Mouse (Mus musculus): ENCODE results near the gene Pacsin3. TPM values are rescaled to one million over a fixed set of nuclear protein-coding genes. Genes with fewer than 3 reads are reported as not detected.
A peak's percentile ranks its signal among the peaks of the same experiment; 100 is the strongest.
"Not testable (repeated sequence)": the region's sequence is repeated elsewhere in the genome, so short reads cannot be mapped to it uniquely, and the experiment has no call there.

Pacsin3 gene
- total RNA-seq (2017) = 0.35 and 3.0 TPM in 2 replicates

DNA sequence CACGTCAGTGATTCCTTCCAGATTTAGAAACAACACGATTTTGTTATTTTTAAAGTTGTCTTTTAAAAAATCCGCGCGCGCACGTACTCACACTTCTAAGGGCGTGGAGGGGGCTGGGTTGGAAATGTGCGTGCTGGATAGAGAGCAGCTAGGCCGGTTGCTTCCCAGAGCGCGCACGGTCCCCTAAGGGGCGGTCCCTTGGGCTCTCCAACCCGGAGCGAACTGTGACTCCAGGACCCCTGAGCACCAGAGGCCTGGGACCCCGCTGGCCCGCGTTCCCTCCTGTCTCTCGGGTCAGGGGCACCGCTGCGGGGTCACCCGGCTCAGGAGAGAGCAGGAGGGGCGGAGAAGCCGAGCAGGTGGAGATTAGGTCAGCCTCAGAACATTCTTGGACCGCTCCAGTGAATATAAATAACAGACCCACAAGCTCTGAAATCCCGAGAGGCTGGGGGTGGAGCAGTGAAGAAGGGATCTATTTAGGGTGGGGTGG is at the start of gene Pacsin3:
Gene Pacsin3, plus strand, starts transcription at position 294 of the 490 bp plus-strand sequence.
- ATAC-seq (replicated peaks in 1 of 2; ENCODE audit: insufficient read depth in 1 of 2, low FRiP score in 2 of 2, low TSS enrichment in 1 of 2, low read depth in 1 of 2, poor library complexity in 2 of 2, severe bottlenecking in 2 of 2) = no peak

DNA sequence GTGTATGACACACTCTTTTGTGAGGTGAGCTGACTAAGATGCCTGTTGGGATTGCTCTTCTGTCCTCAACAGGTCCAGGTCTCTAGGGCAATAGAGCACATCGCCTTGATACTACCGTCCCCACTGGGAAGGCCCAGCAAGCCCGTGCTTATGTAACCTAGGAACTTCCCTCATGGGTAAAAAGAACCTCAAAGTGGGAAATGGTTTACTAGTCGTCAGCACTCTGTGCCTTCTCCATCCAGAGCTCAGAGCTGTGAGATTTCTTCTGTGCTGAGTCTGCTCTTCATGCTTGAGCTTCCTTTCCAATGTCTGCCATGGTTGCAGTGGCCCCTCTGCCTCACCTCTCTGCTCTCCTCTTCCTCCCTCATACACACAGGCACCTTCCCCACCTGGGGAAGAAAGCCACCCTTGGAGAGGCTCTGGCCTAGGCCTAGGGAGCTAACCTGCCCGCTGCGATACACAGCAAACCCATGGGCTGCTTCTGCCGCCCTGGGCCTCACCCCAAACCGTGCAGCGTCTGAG is 49.4 kb upstream of the Pacsin3 start:
- no peak for ATAC-seq (replicated peaks in 1 of 2; ENCODE audit: insufficient read depth in 1 of 2, low FRiP score in 2 of 2, low TSS enrichment in 1 of 2, low read depth in 1 of 2, poor library complexity in 2 of 2, severe bottlenecking in 2 of 2)

DNA sequence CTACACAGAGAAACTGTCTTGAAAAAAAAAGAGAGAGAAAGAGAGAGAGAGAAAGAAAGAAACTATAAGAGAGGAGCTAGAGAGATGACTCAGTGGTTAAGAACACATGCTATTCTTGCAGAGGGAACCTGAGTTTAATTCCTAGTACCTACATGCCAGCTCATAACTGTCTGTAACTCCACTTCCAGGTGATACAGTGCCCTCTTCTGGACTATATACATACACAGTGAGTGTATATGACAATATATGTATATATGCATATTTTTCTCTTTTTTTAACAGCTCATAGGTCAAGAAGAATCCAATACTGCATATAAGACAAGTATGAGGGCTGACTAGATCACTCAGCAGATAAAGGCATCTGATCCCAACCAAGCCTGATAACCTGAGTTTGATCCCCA is 42.4 kb upstream of the Pacsin3 start:
- ATAC-seq (replicated peaks in 1 of 2; ENCODE audit: insufficient read depth in 1 of 2, low FRiP score in 2 of 2, low TSS enrichment in 1 of 2, low read depth in 1 of 2, poor library complexity in 2 of 2, severe bottlenecking in 2 of 2) = no peak

DNA sequence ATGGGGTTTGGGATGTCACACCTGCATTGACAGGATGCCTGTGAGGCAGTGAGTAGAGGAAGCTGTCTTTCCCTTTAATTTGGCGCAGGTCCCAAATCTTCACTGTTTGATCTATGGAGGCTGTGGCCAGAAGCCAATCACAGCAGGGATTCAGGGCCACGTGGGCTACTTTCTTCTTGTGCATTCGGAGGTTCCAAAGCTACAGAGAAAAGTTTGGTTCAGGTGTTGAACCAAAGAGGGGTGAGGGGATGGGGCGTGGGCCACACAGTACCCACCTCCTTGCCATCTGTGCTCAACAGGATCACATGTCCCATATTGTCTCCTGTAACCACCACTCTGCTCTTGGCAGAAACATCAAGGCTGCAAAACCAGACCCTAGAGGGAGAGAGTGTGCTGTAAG is 38.7 kb upstream of the Pacsin3 start:
- ATAC-seq (replicated peaks in 1 of 2; ENCODE audit: insufficient read depth in 1 of 2, low FRiP score in 2 of 2, low TSS enrichment in 1 of 2, low read depth in 1 of 2, poor library complexity in 2 of 2, severe bottlenecking in 2 of 2) = no peak

DNA sequence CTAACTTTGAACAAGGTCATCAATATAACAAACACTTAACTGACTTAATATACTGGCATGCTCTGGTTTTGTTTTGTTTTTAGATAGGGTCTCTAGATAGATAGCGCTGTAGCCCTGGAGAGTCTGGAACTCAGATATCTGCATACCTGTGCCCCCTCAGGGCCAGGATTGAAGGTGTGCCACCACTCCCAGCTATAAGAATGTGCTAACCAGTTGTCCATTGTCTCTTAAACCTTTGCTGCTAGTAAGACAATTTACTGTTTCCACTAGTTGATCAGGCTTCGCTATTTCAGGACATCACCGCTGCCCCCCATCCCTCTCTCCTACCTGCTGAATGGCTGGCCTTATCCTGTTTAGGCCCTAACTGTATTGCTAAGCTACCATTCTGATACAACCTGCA is 35.3 kb upstream of the Pacsin3 start:
- ATAC-seq (replicated peaks in 1 of 2; ENCODE audit: insufficient read depth in 1 of 2, low FRiP score in 2 of 2, low TSS enrichment in 1 of 2, low read depth in 1 of 2, poor library complexity in 2 of 2, severe bottlenecking in 2 of 2) = no peak

DNA sequence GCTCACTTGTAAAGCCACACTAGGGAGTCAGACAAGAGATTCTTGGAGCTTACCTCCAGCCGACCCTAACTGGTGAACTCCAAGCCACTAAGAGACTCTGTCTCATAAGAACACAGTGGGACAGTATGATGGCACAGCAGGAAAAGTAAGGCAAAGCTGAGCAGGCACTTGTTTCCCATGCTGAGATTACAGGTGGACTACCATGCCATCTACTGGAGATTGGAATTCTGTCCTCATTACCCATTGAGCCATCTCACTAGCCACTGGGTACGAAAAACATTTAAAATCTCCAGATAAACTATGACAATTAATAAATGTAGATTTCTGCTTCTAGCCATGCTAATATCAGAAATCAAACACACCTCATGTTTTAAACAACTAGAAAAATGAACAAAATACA is 32.1 kb upstream of the Pacsin3 start:
- ATAC-seq (replicated peaks in 1 of 2; ENCODE audit: insufficient read depth in 1 of 2, low FRiP score in 2 of 2, low TSS enrichment in 1 of 2, low read depth in 1 of 2, poor library complexity in 2 of 2, severe bottlenecking in 2 of 2) = no peak

DNA sequence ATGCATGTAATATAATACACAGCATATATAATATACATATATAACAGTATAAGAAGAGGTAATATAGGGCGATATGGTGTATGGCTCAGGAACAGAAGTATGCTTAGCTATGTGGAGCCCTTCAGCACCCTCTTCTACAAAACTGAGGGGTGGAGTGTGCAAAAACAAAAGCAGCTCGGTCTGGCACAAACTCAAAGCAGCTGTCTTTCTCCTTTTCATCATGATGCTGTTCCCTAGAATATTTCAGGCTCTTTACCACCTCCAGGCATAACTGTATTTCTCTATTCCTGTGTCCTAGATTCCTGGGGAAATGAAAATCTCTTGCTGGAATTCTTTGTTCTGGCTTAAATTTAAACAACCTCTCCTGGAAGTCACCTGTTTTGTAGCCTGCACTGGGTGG is 26.0 kb upstream of the Pacsin3 start:
- no peak for ATAC-seq (replicated peaks in 1 of 2; ENCODE audit: insufficient read depth in 1 of 2, low FRiP score in 2 of 2, low TSS enrichment in 1 of 2, low read depth in 1 of 2, poor library complexity in 2 of 2, severe bottlenecking in 2 of 2)

DNA sequence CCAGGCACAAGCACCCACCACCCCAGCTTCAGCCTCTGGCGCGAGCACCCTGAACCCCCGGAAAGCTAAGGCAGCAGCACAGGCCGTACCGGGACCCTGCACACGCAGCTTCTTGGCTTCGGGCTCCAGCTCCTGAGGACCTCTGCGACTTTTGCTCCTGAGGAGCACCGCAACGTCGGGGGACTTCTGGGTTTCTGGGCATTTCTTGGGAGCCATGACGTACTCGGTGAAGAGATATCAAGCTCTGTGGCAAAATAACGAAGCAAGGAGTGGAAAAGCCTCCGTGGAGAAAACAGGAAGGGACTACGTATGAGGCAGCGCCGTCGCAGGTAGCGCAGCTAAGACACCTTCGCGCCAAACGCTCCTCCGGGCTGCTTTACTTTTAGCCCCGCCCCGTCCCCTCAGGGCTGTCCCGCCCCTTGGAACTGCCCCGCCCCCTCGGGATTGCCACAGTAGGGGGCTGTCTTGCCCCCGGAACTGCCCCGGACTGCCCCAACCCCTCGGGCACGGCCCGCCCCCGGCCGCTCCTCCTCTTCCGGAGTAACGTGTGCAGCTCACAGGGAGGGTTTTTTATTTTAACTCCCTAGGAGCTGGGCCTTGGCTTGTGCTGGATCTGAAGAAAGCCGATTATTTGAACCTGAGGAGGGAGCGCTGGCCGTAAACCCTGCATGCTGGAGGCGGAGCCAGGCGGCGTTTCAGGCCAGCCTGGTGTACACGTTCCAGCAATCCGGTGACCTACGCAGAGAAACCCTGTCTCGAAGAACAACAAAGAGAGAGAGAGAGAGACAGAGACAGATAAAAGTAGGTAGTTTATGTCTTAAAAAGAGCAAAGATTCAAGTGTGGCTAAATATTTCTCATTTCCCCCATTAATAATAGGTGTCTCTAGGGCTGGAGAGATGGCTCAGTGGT is 18.9 kb upstream of the Pacsin3 start, which contains the start of gene Ddb2:
Gene Ddb2, minus strand, starts transcription at position 382 of the 910 bp plus-strand sequence.
- peak; percentile 94 to 98 for ATAC-seq (replicated peaks in 1 of 2; ENCODE audit: insufficient read depth in 1 of 2, low FRiP score in 2 of 2, low TSS enrichment in 1 of 2, low read depth in 1 of 2, poor library complexity in 2 of 2, severe bottlenecking in 2 of 2)

DNA sequence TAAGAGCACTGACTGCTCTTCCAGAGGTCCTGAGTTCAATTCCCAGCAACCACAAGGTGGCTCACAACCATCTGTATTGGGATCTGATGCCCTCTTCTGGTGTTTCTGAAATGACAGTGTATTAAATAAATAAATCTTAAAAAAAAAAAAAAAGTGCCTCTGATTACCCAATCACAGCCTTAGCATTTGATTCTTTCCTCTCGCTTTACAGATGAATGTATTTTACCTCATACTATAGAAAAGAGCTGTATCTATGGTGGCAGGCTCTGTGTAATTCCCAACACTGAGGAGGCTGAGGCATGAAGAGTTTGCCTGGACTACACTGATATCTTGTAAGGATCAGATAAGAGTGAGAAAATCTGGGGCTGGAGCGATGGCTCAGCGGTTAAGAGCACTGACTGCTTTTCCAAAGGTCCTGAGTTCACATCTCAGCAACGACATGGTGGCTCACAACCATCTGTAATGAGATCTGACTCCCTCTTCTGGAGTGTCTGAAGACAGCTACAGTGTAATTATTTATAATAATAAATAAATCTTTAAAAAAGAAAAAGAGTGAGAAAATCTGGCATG is 18.2 kb upstream of the Pacsin3 start:
- not testable (repeated sequence) for ATAC-seq (replicated peaks in 1 of 2; ENCODE audit: insufficient read depth in 1 of 2, low FRiP score in 2 of 2, low TSS enrichment in 1 of 2, low read depth in 1 of 2, poor library complexity in 2 of 2, severe bottlenecking in 2 of 2)

DNA sequence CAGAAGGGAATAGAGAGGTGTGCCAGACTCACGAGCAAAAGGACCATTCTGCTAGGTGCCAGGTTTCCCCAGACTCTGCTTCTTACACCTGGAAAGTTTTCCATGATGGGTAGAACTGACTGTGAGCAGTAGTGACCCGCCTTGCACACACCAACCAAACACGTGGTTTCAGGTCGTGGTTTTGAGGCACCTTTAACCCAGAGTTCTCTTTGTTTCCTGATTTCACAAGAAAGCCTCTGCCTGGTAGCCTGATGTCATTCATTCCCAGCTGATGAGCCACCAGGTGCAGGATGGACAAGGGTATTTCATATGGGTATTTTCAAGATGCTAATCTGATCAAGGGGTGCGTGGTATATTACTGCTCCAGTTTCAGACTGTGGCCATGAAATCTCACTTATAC is 13.2 kb upstream of the Pacsin3 start:
- ATAC-seq (replicated peaks in 1 of 2; ENCODE audit: insufficient read depth in 1 of 2, low FRiP score in 2 of 2, low TSS enrichment in 1 of 2, low read depth in 1 of 2, poor library complexity in 2 of 2, severe bottlenecking in 2 of 2) = no peak

DNA sequence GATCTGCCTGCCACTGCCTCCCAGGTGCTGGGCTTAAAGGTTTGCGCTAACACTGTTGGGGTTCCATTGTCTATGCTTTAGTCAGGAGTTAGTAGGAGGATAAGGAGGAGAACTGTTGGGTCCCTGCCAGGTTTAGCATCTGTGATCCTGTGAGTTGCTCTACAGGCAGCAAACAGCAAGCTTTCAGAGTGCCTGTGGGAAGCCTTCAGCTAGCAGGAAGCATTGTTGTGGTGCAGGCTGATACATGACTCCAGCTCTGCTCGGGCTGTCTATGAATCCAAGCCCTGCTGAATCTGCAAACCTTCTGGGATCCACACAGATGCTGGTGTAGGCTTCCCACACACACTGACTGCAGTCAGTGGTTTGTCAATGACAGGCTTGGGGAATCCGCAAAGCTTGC is 12.3 kb upstream of the Pacsin3 start:
- no peak for ATAC-seq (replicated peaks in 1 of 2; ENCODE audit: insufficient read depth in 1 of 2, low FRiP score in 2 of 2, low TSS enrichment in 1 of 2, low read depth in 1 of 2, poor library complexity in 2 of 2, severe bottlenecking in 2 of 2)

DNA sequence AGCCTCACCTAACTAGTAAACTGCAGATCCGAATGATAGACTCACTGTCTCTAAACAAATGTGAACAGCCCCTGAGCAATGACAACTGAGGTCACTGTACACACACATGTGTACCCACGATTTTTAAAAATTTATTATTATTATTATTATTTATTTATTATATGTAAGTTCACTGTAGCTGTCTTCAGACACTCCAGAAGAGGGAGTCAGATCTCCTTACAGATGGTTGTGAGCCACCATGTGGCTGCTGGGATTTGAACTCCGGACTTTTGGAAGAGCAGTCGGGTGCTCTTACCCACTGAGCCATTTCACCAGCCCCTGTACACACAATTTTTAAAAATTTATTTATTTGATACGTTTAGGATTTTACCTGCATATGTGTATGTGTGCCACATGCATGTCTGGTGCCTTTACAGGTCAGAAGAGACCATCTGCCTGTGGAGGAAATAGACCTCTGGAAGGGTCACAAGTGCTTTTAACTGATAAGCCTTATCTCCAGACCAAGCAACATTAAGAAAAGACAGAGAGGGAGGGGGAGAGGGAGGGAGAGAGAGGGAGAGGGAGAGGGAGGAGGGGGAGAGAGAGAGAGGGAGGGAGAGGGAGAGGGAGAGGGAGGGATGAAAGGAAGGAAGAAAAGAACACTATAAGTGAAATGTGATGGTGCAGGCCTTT is 11.1 kb upstream of the Pacsin3 start:
- no peak for ATAC-seq (replicated peaks in 1 of 2; ENCODE audit: insufficient read depth in 1 of 2, low FRiP score in 2 of 2, low TSS enrichment in 1 of 2, low read depth in 1 of 2, poor library complexity in 2 of 2, severe bottlenecking in 2 of 2)

DNA sequence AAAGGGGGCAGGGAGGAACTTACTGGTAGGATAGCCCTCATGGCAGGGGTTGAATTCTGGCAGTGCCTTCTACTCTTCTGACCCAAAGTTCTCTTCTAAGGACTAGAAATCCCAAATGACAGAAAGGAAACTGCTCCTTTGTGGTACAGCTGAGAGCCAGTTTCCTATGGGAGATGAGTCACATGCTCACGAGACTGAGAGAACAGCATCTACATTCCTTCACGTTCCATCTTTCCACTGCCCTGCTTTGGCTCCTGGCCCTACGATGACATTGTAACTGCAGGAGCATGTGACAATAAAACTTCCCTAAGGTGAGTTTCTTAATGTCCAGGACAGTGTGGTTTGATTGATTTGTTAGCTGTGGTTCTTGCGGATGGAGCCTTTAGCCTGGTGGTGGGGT is 7.4 kb upstream of the Pacsin3 start:
- ATAC-seq (replicated peaks in 1 of 2; ENCODE audit: insufficient read depth in 1 of 2, low FRiP score in 2 of 2, low TSS enrichment in 1 of 2, low read depth in 1 of 2, poor library complexity in 2 of 2, severe bottlenecking in 2 of 2) = no peak

DNA sequence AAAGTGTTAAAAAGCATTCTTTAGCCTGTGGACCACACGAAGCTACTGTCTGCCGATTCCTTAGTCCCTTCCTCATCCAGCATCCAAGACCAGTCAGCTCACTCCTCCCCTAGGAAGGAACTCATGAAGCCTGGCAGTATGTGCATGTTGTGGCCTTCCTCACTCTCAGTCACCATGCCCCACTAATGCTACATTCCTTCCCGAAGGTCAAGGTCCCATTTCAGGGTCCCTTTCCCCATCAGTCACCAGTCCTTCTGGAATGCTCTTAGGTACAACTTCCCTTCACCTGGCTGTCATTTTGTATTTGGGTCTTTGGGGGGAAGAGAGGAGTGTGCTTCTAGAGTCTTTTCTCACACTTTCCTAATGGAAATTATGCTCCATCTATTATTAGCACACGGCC is 3.8 kb upstream of the Pacsin3 start:
- no peak for ATAC-seq (replicated peaks in 1 of 2; ENCODE audit: insufficient read depth in 1 of 2, low FRiP score in 2 of 2, low TSS enrichment in 1 of 2, low read depth in 1 of 2, poor library complexity in 2 of 2, severe bottlenecking in 2 of 2)

DNA sequence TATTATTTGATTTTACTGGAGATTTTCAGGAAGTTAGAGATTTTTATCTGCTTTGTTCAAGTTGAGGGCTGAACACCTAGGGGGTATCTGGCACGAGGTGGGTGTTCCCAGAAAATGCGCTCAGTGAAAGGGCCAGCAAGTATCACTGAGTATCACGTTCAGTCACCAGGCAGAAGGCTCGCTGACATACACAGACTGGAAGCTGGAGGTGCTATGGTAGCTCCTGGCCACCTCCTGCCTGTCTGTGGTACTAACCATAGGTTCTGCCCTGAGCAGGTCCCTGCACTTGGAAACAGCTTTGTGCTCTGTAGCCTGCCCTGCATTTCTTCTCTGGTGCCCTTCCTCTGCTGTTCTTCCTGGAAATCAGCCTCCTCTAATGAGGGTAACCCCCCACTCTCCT is 3.2 kb upstream of the Pacsin3 start:
- no peak for ATAC-seq (replicated peaks in 1 of 2; ENCODE audit: insufficient read depth in 1 of 2, low FRiP score in 2 of 2, low TSS enrichment in 1 of 2, low read depth in 1 of 2, poor library complexity in 2 of 2, severe bottlenecking in 2 of 2)

DNA sequence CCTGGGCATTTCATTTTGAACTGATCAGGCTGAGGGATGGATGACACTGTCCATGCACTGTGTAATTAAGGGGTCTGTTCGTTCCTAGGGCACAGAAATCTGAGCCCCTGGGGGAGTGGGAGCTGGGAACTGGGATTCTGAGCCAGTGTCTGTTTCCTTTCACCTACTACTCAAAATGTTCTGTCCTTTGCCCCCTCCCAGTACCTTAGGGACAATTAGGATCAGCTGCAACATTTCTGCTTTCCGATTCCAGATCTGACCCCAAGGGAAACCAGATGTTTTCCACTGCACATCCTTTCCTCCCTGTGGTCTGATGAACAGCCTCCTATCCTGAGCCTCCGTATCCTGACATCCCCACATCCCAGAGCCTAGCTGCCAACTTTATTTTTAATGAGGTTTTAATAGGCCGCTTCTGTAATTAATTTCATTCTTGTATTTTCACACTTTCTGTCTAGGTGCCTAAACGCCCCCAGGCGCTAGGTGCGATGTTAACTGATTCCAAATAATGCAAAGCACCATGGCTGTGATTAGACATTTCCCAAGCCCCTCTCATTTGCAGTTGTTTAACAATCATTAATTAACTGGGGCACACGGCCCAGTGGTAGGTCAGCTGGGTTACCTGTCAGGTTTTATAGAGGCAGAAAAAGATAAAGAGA is 901 bp upstream of the Pacsin3 start:
- ATAC-seq (replicated peaks in 1 of 2; ENCODE audit: insufficient read depth in 1 of 2, low FRiP score in 2 of 2, low TSS enrichment in 1 of 2, low read depth in 1 of 2, poor library complexity in 2 of 2, severe bottlenecking in 2 of 2) = no peak

DNA sequence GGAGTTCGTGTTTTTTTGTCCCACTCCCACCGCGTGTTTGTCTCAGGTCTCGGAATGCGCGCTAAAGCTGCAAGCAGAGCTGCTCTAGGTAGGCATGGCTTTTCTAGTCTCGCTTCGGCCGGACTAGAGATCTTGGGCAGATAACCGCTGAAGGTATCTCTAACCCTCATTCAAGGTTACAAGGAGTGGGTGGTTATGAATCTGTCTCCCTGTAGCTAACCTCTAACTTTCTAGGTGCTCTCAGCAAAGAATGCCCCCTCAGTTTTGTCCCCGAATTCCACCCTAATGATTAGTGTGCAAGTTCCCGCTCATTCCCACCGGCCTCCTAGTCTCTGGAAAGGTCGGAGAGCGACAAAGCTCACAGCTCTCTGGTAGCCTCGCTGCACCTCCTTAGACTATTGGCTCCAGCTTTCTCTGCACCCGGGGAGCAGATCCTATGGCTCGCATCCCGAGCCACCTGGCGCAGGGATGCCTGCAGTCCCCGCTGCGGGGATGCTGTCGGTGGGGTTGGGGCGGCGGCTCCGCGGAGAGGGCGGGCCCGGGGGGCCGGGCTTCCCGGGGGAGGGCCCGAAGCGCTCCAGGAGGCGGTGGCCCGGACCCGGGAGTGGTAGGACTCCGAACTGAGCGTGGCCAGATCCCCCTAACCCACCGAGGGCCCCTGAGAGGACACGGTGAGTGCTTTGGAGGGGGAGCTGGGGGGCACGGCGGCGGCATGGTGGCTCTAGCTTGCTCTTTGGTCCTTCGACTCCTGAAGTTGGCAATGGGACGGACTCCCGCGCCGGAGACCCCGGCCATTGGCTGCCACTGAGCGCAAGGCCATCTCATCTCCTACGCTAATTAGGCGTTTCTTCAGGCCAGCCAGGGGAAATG is 737 bp downstream of the Pacsin3 start:
- ATAC-seq (replicated peaks in 1 of 2; ENCODE audit: insufficient read depth in 1 of 2, low FRiP score in 2 of 2, low TSS enrichment in 1 of 2, low read depth in 1 of 2, poor library complexity in 2 of 2, severe bottlenecking in 2 of 2) = peak; percentile 19 to 41; a peak in 3 of 4 replicates
